Mouse (Mus musculus) spleen, postnatal 10 days (tissue): Measurements from ENCODE around the gene Ndufaf5.
"Not testable (repeated sequence)": the region's sequence is repeated elsewhere in the genome, so short reads cannot be mapped to it uniquely, and the experiment has no call there.

Experiments
- DNase-seq, 2 experiments: peaks; one replicate each; pipeline ENCODE4 v3.0.0; 2021 to 2022; ENCODE audit warnings: low spot score in 2 of 2

Ndufaf5 gene

DNA sequence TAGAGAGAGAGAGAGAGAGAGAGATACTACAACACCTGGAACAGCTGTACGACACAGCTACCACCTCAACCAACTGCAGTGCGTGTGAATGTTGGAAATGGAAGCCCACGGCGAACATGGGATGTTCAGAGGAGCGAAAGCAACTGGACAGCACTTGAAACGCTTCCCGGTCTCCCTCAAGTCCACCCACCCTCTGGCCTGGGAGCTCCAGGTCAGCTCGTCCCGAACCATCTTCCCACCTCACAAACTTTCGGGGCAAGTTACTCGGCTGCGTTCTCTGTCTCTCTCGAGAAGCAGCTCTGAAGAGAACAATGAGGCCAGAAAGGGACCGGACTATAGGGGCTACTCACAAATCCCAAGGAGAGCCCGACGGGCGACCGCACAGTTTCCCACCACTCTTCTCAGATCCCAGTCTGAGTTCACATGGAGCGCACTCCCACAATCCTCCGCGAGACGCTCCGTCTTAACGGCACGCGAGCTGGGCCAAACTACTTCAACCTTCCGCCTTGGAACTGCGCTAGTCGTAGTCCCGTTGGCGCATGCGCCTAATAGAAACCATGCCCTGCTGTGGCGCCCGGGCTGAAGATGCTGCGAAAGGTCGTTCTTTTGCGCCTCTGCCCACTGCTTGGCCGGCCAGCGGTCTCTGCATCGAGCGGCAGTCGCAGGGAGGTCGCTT, at the start of gene Ndufaf5, which contains the start of gene Esf1:
Gene Ndufaf5 (plus strand): TSS at position 523 of the 676 bp plus-strand sequence.
Gene Esf1 (minus strand): TSS at position 438 of the 676 bp plus-strand sequence.
- peak; percentile 92 to 96 for DNase-seq

DNA sequence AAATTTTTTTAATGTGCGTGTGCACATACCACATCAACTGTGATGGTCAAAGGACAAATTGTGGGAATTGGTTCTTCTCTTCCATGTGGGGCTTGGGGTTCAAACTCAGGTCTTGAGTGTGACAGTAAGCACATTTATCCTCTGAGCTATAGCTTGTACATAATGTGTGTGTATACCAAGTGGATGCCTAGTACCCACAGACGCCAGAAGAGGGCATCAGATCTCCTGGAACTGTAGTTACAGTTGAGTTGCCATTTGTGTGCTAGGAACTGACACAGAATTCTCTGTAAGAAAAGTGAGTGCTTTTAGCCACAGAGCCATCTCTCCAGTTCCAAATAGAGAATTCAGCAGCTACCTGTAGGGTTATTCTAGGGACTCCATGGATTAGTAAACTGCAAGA, 44.9 kb upstream of the Ndufaf5 start:
- no peak for DNase-seq

DNA sequence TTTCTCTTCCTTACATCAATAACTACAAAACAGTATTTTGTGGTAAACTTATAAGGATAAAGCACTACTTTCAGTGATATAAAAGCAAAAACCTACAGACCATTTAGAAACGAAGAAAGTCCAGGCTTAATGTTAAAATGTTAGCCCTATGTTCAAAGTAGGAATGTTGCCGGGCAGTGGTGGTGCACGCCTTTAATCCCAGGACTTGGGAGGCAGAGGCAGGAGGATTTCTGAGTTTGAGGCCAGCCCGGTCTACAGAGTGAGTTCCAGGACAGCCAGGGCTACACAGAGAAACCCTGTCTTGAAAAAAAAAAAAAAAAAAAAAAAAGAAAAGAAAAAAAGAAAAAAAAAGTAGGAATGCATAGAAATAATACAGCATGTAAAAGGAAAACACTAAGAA, 18.7 kb upstream of the Ndufaf5 start, which contains the start of gene Gm17374:
Gene Gm17374 (plus strand): TSS at position 301 of the 400 bp plus-strand sequence.
- not testable (repeated sequence) for DNase-seq

DNA sequence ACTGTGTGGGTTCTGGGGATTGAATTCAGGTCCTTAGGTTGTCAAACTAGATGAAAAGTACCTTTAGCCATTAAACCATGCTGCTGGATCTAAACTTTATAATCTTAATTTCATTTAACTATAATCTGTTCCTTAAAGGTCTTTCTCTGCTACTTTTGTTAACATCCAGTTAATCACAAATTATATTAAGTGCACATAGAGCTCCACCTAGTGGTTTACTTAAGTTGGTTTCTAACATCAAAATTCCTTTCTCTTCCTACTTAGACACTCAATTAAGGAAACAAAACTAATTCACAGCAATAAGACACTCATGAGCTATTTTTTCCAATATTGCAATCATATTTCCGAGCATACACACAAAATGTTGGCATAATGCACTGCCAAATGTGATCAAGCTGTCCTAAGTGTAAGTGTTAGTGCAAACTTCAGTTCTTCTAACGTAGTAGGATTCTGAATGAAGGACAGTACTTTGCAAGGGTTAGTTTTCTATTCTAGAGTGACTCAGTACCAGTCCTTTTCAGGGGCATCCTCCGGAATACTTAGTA, 11.2 kb upstream of the Ndufaf5 start:
- no peak for DNase-seq

DNA sequence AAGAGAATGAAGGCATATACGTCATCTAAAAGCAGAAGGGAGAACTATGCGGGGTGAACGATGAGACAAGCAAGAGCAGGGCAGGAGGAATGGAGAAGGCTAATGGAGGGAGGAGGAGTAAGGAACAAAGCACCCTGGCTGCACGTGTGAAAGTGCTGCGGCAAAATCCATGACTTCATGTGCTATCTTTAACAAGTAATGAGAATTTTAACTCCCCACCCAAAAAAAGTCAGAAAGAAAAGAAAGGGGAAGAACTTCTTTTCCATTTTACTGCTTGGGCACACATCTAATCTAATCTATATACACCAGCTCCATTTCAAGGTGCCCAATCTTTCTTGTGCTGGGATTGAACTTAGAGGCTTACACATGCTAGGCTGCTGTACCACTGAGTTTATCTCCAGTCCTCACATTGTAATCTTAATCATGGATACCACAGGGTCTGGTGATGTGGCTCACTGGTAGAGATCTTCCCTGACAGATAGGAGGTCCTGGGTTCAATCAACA, 7.0 kb upstream of the Ndufaf5 start:
- no peak for DNase-seq

DNA sequence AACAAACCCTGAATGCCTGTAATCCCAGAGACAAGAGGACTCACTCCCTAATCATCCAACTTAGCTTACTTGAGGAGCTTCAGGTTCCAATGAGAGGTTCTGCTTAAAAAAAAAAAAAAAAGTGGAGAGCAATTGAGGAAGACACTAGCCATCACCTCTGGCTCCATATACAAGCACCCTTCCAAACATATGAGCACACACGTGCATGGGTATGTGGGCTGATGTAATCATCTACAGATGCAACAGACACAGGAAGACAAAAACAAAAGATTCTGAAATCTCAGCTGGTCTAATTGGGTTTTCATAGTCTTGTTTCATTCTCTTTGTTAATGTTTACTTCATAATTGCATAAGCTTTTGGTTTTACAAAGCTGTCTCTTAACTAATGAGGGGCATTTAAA, 1.4 kb upstream of the Ndufaf5 start:
- DNase-seq, result no peak

DNA sequence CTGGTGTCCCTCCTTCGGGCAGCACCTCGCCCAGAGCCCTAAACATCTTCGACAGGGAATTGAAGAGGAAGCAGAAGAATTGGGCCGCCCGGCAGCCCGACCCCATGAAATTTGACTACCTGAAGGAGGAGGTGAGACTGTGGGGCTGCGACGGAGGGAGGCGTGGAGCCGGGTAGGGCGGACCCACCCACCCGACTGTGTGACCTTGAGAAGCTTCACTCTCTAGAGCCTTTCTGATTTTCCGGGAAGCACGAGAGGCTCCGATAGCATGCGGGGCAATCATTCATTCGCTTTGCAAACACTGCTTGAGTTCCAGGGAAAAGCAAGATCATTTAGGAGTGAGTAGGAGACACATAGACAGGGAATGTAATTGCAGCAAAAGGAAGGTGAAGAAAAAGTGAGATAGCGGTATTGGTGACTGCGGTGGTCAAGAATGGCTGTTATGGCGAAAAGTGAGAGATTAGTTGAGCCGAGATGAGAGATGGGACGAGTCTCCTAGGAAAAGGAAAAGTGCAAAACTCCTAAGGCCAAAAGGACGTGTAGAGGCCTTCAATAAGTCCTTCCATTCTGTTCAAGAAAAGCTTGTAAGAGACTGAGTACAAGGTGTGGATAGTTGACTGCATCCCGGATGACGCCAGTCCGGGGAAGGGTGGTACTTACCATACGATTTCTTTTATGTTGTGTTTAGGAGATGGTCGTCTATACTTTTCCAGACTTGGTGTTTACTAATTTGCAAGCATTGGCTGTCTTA, 529 bp downstream of the Ndufaf5 start:
- no peak for DNase-seq

DNA sequence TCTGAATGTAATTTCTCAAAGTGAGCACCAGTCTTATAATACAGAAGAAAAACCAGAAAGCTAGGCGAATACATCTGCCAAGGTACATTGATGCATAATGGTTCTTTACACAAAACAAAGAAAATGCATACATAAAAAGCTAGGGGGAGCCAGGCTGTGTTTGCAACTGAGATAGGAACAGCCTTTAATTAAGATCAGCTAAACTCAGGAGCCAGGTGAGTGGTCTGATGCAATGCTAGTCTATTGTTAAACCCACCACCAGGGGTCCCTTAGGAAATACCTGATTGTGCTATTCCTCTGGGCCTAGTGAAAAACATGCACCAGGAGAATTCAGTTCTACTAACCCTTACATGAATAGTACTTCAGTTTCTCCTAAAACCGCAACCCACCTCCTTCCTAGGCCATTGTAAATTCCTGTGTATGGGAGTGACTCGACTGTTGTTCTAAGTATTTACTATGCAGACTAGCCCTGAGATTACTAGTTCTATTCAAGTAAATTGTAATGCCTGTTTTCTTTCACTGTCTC, 15.3 kb downstream of the Ndufaf5 start:
- not testable (repeated sequence) for DNase-seq

DNA sequence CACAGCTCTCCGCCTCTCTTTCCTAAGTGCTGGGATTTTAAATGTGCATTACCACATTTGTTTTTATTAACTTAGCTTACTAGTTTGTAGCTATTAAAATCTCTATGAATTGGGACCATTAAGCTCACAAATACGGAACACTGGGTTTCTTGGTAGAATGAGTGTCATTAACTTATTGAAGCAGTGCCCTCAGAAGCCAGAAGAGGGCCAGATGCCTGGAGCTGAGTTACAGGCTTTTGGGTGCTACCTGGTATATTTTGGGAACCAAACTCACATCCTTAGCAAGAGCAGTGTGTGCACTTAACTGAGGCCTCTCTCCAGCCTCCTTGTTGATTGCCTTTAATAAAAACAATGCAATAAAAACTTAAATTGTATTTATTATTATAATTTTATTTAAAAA, 30.3 kb downstream of the Ndufaf5 start:
- DNase-seq, result no peak

DNA sequence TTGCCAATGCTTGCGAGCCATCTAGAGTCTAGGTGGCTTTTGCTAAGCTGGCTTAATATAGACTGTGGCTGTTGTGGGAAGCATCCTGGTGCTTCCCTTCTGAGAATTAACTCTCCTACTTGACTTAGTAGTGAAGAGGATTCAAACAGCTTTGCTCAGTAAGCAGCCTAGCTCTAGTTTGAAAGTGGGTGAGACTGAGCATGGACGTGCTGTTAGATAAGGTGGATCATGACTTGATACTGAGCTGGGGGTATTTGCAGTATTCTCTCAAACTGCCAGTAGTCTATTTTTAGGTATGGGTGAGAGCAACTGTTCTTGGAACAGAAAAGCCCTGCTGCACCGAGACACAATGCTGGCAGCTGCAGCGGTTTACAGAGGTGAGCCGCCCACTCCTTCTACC, 32.1 kb downstream of the Ndufaf5 start:
- no peak for DNase-seq

DNA sequence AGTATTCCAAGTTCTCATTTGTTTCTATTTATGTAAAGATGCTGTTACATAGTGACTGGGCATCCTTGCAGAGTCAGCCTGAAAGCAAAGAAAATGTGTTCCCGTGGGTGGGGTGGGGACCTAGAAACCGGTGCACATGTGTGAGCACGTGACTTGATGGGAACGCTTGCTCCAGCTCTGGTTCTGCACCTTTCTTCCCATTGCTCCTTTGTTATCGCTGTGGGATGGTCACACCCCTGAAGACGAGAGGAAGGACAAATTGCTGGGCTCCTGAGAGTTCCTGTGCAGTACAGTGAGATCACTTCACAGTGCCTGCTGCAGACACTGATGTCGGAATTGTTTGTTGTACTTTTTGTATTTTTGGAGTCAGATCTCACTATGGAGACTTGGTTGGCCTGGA, 33.3 kb downstream of the Ndufaf5 start:
- no peak for DNase-seq

DNA sequence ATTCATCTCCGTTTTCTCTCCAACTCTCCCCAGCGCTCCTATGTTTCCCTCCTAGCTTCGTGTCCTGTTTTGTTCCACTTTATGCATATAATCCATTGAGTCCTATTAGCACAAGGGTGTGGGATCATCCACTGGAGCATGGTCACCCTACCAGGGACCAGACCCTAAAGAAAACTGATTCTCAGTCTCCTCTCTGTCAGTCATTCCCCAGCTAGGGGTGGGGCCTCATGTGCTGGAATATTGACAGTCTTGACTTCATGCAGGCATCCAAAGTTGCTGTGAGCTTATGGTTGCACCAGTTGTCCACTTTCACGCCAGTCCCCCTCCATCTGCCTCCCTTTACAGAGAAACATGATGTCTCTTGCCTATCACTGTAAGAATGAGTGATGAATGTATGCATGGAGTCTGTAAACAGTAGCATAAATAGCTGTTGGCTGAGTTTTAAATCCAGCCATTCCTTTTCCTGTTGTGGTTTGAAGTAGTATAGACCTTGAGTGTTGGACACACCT, 44.1 kb downstream of the Ndufaf5 start:
- no peak for DNase-seq

DNA sequence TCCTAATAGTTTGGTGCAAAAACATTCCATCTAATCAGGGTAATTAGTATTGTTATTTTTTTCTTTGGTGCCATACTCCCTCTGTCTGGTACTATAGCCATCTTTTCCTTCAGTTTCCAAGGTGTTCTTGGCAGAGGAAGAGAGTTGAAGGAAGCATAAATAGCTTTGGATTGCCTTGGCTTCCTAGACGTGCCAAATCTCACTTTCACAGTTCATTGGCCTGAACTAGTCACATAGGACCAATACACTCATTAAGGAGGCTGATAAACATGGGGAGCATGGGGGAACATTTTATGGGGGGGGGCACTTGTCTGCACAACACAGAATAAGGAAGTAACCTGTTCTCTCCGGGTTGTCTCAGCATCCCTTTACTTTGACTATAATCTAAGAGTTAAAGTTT, 45.0 kb downstream of the Ndufaf5 start:
- no peak for DNase-seq

DNA sequence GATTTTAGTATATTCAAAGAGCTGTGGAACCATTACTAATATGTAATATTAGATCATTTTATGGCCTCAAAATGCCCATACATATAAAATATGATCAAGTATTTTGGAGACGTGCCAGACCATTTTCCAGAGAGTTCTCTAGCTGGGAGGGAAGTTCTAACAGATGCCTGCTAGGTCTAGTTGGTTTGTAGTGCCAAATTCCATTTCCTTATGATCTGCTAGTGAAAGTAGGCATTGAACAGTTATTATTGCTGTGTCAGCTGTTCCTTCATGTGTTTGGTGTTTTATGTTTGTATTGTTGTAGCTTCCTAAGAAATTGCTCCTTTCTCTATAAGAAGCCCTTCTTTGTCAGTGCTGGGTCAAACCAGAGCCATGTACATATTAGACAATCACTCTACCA, 45.5 kb downstream of the Ndufaf5 start:
- no peak for DNase-seq

DNA sequence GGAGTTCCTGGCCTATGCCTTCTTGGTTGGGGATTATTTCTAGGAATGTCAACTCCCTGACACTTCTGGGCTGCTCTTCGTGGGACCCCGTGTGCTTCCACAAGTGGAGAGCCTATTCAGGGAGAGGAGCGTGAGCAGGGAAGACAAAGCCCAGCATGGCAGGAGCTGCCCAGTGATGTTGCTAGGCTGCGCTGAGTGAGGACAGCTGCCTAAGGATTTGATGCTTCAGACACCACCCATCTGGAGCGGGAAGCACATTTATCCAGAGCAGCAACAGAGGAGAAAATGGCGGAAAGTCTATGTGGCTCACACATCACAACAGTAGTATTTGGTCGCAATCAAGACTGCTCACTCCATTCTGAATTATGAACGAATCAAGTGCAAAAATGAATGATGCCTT, 49.9 kb downstream of the Ndufaf5 start:
- DNase-seq, result no peak

DNA sequence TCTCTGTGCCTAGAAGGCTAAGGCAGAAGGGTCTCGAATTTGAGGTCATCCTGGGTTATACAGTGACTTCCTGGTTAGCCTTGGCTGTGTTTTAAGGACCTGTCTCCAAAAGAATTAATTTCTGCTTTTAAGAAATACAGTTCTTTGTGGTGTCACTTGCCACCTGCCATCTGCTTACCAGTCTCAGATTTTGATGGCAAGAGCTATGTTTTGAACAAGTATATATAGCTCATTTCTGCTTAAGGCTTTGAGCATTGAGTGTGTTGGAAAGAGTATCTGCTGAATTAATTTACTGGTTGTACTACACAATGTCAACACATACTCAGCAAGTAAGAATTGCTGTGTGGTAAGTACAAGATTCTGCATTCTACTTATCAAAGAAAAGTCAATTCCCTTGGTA, 59.8 kb downstream of the Ndufaf5 start:
- DNase-seq, result no peak

DNA sequence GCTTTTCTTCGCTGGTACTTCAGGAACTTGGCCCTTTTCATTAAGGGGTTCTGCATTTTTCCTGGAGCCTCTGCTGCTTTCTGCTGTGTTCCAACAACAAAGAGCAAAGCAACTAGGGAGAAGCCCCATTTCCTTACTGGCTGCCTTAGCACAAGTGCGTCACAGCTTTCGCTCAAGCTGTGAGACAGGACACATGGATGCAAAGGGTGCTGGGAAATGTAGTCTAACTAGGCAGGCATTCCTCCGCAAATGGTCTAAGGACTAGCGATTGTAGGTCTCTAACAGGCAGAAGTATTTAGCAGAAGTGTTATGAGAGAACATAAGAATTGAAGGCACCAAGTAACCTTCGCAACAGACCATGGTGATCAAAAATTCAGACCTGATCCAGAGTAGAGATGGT, 66.8 kb downstream of the Ndufaf5 start:
- no peak for DNase-seq

DNA sequence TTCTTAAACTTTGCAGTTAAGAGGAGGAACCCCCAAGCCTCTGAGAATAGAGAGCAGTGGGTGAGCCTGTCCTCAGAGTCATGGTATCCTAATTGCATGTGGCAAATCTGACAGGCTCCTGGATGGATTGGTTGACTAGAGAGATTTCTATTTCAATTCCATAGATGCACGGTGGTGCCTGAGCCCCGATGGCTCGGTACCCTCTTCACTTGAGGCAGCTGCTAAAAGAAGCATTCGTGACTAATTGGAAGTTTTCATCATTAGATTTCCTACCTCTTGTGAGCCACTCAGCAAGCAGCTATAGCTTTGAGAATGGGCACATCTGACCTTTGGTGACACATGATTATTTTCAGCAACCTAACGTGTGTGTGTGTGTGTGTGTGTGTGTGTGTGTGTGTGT, 71.9 kb downstream of the Ndufaf5 start:
- no peak for DNase-seq

DNA sequence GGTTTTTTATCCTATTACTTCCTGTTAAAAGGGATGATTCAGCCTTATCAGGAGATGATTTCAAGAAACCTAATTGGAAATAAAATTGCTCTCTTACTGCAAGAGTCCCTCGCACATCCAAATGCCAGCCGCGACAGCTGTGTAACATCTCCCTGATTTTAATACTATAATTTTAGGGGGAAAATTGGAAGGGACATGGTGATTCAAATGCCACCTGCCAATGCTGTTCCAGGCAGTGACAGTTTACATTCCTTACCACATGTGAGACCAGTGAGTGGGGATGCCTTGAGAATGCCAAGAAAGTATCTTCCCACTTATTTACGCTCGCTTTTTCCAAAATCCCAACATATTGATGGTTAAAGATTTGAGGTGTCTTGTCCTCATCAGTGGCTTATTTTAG, 72.7 kb downstream of the Ndufaf5 start:
- no peak for DNase-seq
